Mouse (Mus musculus): ENCODE data around the gene Snx15.

Snx15 gene

DNA sequence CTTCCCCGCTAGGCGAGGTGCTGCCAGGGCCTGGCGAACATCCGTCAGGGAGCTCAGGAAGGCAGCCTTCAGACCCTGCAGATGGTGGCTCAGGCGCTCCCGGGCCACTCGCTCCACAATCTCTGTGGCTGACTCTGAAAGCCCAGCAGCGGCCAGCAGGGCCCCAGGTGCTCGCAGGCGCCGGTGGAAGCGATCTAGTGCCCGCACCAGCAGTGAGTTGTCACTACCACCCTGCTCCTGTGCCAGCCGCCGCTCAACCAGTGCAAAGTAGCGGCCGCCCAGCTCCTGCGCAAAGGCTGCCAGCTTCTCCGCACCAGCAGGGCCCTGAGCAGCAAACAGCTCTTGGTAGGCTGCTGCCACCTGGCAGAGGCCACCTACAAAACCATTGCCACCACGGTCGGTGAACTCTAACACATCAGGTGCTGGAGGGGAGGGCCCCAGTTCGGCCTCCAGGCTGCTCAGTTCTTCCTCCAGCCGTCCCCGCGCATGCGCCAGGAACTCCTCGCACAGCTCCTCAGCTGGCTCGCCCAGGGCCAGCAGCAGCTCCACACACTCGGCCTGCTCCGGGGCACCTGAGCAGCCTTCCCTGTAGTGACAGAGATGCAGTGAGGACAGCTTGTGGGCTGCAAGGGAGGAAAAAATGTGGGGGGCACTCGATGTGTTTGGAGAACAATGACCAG is 57.4 kb downstream of the Snx15 start:
- peak; percentile 65 to 68 for DNase-seq

DNA sequence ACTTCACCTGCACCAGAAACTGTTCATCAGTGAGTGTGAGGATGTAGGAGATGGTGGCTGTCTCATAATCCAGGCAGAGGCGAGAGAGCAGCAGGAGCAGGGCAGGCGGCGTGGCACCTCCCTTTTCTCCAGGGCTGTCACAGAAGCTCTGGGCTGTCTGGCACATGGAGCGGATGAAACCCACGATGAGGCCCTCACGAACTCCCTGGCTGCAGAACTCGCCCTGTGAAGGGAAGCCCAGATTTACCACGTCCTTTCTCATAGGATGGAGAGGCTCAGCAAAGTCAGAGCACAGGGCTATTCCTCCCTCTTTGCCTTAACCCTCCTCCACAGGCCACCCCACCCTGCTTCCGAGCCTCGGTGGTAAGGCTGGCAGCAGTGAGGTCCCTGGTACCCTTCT is 58.3 kb downstream of the Snx15 start:
- no peak for DNase-seq
